Mouse (Mus musculus) lung, embryonic 15.5 days (tissue): ENCODE data around the gene Zcchc24. TPM values are rescaled to one million over a fixed set of nuclear protein-coding genes. Genes with fewer than 3 reads are reported as not detected.

ENCODE experiments used
- polyA plus RNA-seq: library from polyadenylated mRNA; unstranded; fragments of >200 nt; fragmentation: Nextera tagmentation; extraction: Ambion mirVana; gene quantifications from 2 replicates; pipeline ENCODE4 v1.2.1, GENCODE M21; 2015

Zcchc24 gene
- polyA plus RNA-seq, 1 experiment from 2014 or later = 22.4 TPM

Other genes with a start within 250 kb of the Zcchc24 start
- 23.1 and 24.3 TPM in 2 replicates for gene Ppif, start 74.9 kb downstream of the Zcchc24 start, polyA plus RNA-seq
- gene Anxa11, start 73.1 kb upstream of the Zcchc24 start, polyA plus RNA-seq = 23.3 and 26.1 TPM in 2 replicates
- 2.5 and 2.7 TPM in 2 replicates for gene Plac9a, start 134.1 kb upstream of the Zcchc24 start, polyA plus RNA-seq
- gene Tmem254a, start 158.6 kb upstream of the Zcchc24 start, polyA plus RNA-seq = 3.0 and 3.6 TPM in 2 replicates
- not detected in 2 replicates for gene Cphx1, start 169.3 kb upstream of the Zcchc24 start, polyA plus RNA-seq
- gene Duxbl1, start 209.5 kb upstream of the Zcchc24 start, polyA plus RNA-seq = 1.3 and 2.3 TPM in 2 replicates